Mouse (Mus musculus) thymus, adult 2 months (tissue): ENCODE results near the gene Gm28710.

ENCODE experiments used
- CTCF ChIP-seq: fragments of 200-500 bp; IDR thresholded peaks from 2 replicates; pipeline ENCODE4 v1.5.1; 2012; ENCODE audit warnings: mild to moderate bottlenecking, control low read depth, low read length, moderate library complexity, borderline replicate concordance; ENCODE audit not compliant: control insufficient read depth, poor library complexity, insufficient read depth; ENCODE audit errors: extremely low read depth
- POLR2A ChIP-seq: fragments of 200-500 bp; IDR thresholded peaks from 2 replicates; pipeline ENCODE4 v1.6.1; 2012; ENCODE audit warnings: mild to moderate bottlenecking, low read length, control low read depth, moderate library complexity; ENCODE audit not compliant: control insufficient read depth, poor library complexity, insufficient read depth; ENCODE audit errors: extremely low read depth

DNA sequence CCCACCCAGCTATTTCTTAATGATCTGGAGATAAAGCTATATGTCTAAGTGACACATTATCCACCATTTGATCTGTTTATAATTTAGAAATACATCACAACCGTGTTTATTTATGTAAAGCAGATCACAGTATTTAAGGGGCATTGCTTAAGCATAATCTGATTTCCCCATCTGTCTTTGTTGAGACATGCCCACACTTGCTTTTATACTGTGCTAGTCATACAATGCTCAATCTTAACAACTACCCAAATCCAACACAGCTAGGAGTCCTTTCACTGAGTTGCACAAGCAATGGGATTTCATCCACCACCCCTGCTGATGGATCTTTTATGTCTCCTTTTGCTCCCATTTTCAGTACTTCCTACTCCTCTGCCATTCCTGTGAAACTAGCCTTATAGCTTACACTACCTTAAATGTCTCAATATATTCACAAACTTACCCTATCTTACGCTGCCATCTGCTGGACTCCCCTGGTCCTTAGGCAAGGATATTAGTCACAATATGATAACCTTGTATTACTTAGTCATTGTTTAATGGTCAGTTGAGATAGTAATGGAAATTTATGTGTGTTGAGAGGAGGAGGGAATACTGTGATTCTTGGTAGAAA is 77.8 kb downstream of the Gm28710 start:
- TF ChIP-seq CTCF (no peak), POLR2A (no peak)
